Mouse (Mus musculus): ENCODE measurements around the gene Snorc.

GRCm38 (mm10) chr1:87507857-87508256 is 37.8 kb downstream of the Snorc start:
- TF ChIP-seq CTCF (IDR thresholded peaks at IDR 0.05; ENCODE audit: low read depth): no peak
- no peak for TF ChIP-seq EP300 (IDR thresholded peaks at IDR 0.05; ENCODE audit: low read depth)

All from heart, postnatal 0 days (tissue).